Mouse (Mus musculus): ENCODE measurements around the gene Wasl. TPM values are rescaled to one million over a fixed set of nuclear protein-coding genes. Genes with fewer than 3 reads are reported as not detected.
A peak's percentile ranks its signal among the peaks of the same experiment; 100 is the strongest.

The Wasl gene
- 9.5 and 17.6 TPM in 2 replicates for total RNA-seq (2017)

GRCm38 (mm10) chr6:24664867-24665458, at the start of gene Wasl:
Gene Wasl, minus strand, starts transcription at chr6:24665009.
- peak; percentile 92 to 93 for ATAC-seq (replicated peaks in 1 of 2; ENCODE audit: insufficient read depth in 1 of 2, low FRiP score in 2 of 2, low TSS enrichment in 1 of 2, low read depth in 1 of 2, poor library complexity in 2 of 2, severe bottlenecking in 2 of 2)

- ATAC-seq (replicated peaks in 1 of 2; ENCODE audit: insufficient read depth in 1 of 2, low FRiP score in 2 of 2, low TSS enrichment in 1 of 2, low read depth in 1 of 2, poor library complexity in 2 of 2, severe bottlenecking in 2 of 2): no peak
Measured at GRCm38 (mm10) chr6:24707499-24707898, 42.7 kb upstream of the Wasl start.

DNA sequence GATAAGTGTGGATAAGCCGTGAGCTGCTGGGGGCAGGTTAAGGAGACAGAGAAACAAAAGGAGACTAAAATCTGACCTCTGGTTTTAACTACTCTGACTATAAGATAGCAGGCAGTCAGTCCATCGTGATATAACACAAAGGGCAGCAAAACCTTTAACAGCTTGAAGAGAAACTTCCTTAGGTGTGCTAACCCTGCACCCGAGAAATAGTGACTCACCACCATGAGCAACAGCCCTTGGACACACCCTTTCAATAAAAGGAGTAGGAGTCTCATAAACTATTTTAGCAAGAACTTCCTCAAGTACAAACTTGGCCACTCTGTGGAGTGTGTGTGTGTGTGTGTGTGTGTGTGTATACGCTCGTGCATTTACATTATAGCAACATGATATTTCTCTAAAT, 42.3 kb upstream of the Wasl start:
- ATAC-seq (replicated peaks in 1 of 2; ENCODE audit: insufficient read depth in 1 of 2, low FRiP score in 2 of 2, low TSS enrichment in 1 of 2, low read depth in 1 of 2, poor library complexity in 2 of 2, severe bottlenecking in 2 of 2): no peak

DNA sequence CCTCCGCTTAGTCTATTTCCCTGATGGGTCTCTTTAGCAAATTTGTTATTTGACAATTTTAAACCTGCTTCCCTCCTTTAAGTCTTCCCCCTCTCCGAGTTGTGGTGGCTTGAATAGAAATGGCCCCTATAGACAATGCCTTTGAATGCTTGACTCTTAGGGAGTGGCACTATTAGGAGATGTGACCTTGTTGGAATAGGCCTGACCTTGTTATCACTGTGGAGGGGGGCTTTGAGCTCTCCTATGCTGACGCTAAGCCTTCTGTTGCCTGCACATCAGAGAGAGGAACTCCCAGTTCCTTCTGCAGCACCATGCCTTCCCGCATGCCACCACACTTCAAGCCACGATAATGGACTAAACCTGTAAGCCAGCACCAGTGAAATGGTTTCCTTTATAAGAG, 32.4 kb upstream of the Wasl start:
- no peak for ATAC-seq (replicated peaks in 1 of 2; ENCODE audit: insufficient read depth in 1 of 2, low FRiP score in 2 of 2, low TSS enrichment in 1 of 2, low read depth in 1 of 2, poor library complexity in 2 of 2, severe bottlenecking in 2 of 2)

- no peak for ATAC-seq (replicated peaks in 1 of 2; ENCODE audit: insufficient read depth in 1 of 2, low FRiP score in 2 of 2, low TSS enrichment in 1 of 2, low read depth in 1 of 2, poor library complexity in 2 of 2, severe bottlenecking in 2 of 2)
Measured at GRCm38 (mm10) chr6:24696117-24696516, 31.3 kb upstream of the Wasl start.

- ATAC-seq (replicated peaks in 1 of 2; ENCODE audit: insufficient read depth in 1 of 2, low FRiP score in 2 of 2, low TSS enrichment in 1 of 2, low read depth in 1 of 2, poor library complexity in 2 of 2, severe bottlenecking in 2 of 2): no peak
Measured at GRCm38 (mm10) chr6:24694455-24695410, 29.9 kb upstream of the Wasl start.

- no peak for ATAC-seq (replicated peaks in 1 of 2; ENCODE audit: insufficient read depth in 1 of 2, low FRiP score in 2 of 2, low TSS enrichment in 1 of 2, low read depth in 1 of 2, poor library complexity in 2 of 2, severe bottlenecking in 2 of 2)
Measured at GRCm38 (mm10) chr6:24687871-24688270, 23.1 kb upstream of the Wasl start.

DNA sequence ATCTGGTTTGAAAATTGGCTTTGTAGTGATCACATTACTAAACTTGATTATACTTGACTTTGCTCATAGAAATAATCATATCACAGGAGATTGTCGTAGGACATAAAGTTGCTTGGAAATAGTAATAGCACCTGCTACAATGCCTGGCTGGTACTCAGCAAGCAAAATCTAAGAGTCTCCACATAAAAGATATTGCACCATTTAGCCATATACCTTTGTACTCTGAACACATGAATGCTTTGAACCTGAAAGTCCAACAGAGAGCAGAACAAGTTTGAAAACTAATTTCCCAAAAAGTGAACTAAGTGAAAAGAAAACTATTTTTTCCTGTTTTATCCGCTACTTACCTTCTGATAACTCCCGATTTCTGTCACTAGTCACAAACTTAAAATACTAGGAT, 18.3 kb upstream of the Wasl start:
- no peak for ATAC-seq (replicated peaks in 1 of 2; ENCODE audit: insufficient read depth in 1 of 2, low FRiP score in 2 of 2, low TSS enrichment in 1 of 2, low read depth in 1 of 2, poor library complexity in 2 of 2, severe bottlenecking in 2 of 2)

DNA sequence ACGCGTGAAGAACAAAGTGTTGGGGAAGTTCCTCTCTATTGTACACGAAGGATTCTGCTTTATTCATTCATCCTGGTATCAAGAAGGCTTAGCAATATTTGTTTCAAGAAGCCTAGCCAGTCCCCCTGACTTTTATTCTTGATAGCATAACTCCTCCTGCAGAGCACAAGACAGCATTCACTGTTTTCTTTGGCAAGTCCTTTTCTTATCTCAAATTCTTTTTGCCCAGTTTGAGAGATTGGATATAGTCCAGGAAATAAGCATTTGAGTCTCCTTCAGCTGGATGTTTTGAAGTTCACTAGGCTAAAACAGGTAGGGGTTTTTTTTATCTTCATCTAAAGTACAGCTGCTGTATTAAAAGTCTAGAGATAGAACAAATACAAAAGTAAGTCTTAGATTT, 3.0 kb upstream of the Wasl start:
- ATAC-seq (replicated peaks in 1 of 2; ENCODE audit: insufficient read depth in 1 of 2, low FRiP score in 2 of 2, low TSS enrichment in 1 of 2, low read depth in 1 of 2, poor library complexity in 2 of 2, severe bottlenecking in 2 of 2): no peak

DNA sequence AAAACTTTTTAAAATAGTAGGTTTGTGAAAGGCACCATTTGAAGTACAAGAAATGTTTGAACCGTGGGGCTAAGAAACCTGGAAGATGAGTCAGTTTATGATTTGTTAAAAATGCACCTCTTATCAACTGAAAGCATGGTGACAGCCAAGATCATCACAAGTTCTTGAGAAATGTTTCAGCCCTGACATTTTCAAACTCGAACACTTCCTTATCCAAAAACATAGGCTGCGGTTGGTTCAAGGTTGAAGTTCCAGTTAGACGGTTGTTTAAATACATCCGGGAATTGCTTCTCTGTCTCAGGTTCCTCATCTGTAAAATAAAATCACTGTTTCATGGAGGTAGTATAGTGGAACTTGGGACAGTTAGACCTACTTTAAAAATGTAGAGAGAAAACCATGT, 1.4 kb upstream of the Wasl start:
- ATAC-seq (replicated peaks in 1 of 2; ENCODE audit: insufficient read depth in 1 of 2, low FRiP score in 2 of 2, low TSS enrichment in 1 of 2, low read depth in 1 of 2, poor library complexity in 2 of 2, severe bottlenecking in 2 of 2): no peak

DNA sequence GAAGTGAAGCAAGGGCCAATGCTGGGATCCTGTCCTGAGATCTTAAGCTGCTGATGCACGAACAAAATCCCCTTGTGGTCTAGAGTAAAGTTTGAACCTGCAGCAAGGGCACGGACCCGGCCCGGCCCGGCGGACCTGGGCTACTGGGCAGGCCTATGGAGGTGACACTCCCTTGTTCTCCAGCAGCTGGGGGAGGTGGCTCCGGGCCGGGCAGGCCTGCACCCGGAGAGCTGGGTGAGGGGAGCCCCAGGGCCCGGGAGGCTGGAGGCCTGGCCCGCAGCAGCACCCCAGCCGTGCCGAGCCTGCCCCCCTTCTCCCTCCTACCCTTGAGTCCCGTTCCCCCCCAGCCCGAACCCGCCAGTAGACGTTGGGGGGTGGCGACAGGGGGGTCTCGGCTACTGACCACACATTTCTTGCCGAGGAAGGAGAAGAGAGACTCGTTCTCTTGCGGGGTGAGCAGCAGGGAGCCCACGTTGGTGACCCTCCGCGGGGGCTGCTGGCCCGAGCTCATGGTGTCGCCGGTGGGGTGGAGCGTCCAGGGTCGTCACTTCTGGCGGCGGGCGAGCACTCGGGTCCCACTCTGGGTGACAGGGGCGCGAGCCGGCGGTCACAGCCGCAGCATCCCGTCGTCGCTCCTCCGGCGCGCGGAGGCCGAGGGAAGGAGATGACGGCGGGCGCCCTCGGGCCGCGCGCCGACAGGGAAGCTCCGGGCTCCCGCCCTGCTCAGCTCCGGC, 509 bp downstream of the Wasl start:
- ATAC-seq (replicated peaks in 1 of 2; ENCODE audit: insufficient read depth in 1 of 2, low FRiP score in 2 of 2, low TSS enrichment in 1 of 2, low read depth in 1 of 2, poor library complexity in 2 of 2, severe bottlenecking in 2 of 2): peak; percentile 20 to 38

DNA sequence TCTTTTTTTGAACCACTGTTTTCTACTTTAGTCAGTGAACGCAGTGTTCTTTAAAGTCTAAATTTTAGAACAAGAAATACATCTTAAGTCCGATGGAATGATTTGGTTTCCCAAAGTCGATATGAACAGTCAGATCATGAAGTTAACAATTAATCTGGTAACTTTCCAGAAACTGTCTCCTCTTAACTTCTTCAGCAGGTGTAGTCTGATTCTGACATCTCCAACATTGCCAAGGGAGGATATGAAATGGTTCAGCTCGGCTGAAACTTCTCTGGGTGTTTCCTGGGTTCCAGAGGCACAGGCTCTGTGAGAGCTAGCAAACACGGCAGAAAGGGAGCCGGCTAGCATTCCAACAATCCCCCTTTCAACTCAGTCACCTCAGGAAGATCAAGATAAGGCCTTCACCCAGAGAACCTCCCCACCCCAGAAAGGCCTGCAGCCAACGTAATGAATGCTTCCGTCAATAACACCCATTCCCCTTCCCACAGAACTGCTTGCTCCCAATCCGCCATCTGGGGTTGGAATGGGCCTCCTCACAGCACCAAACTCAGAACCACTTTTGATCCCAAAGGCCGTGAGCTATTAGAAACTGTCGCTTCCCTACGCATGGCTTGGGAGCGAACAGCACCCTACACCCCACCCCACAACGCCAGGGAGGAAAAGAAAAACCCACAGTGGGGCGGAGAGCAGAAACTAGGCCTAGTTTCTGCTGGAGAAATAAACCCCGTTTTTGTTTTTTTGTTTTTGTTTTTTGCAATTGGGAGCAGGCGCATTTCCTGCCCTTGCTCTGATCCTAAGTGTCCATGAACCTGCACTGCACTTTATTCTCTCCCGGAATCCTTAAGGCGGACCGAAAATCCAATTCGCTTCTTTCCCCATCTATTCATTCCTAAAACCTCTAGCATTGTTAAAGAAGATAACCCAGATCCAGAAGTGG, 1.3 kb downstream of the Wasl start:
- ATAC-seq (replicated peaks in 1 of 2; ENCODE audit: insufficient read depth in 1 of 2, low FRiP score in 2 of 2, low TSS enrichment in 1 of 2, low read depth in 1 of 2, poor library complexity in 2 of 2, severe bottlenecking in 2 of 2): no peak

- ATAC-seq (replicated peaks in 1 of 2; ENCODE audit: insufficient read depth in 1 of 2, low FRiP score in 2 of 2, low TSS enrichment in 1 of 2, low read depth in 1 of 2, poor library complexity in 2 of 2, severe bottlenecking in 2 of 2): no peak
Measured at GRCm38 (mm10) chr6:24662483-24662882, 2.3 kb downstream of the Wasl start.

GRCm38 (mm10) chr6:24661879-24662278, 2.9 kb downstream of the Wasl start:
- no peak for ATAC-seq (replicated peaks in 1 of 2; ENCODE audit: insufficient read depth in 1 of 2, low FRiP score in 2 of 2, low TSS enrichment in 1 of 2, low read depth in 1 of 2, poor library complexity in 2 of 2, severe bottlenecking in 2 of 2)

DNA sequence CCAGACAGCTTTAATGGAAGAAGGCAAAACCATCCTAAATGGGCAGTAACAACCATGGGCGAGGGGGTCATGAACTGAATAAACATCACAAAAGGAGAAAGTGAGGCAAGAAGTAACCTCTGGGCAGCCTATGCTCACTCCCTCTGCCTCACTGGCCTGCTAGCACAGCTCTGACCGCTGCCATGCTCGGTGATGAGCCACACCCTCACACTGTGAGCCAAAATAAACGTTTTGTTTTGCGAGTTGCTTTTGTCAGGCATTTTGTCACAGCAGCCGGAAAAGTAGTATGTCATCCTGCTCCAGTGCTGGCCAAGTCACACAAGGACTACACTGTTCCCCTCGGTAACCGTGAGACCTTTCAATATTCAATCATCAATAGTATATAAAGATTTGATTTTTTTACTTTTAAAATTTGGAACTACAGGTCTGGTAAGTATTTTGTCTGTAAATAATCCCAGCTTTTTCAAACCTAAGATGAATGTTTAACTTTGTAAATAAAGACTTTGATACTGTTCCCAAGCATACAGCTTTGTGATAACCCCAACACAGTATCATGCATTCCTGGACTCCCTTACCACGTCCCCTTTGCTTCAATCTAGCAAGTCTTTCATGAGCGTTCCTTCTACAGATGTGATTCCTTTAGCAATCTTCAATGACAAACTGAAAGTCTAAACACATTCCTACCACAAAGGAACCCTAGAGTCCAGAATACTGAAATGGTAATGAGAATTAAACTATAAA, 7.0 kb downstream of the Wasl start:
- ATAC-seq (replicated peaks in 1 of 2; ENCODE audit: insufficient read depth in 1 of 2, low FRiP score in 2 of 2, low TSS enrichment in 1 of 2, low read depth in 1 of 2, poor library complexity in 2 of 2, severe bottlenecking in 2 of 2): no peak

DNA sequence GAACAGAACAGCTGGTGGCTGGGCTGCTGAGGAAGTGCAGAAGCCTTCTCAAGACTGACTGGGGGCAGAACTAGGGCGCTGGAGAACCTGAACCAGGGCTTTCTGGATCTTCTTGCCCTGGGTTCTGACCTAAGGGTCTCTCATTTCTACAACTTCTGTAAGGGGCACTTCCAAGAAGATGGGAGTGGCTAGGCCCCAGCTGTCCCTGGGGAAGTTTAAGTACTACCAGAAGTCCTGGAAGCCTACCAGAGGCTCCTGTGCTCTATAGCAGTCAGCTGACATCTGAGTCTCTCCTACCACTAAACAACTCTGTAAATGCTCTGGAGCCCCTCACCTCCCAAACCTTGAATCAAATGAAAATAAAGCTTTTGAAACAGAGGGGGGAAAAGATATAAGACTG, 8.7 kb downstream of the Wasl start:
- peak; percentile 46 to 48; a peak in 3 of 4 replicates for ATAC-seq (replicated peaks in 1 of 2; ENCODE audit: insufficient read depth in 1 of 2, low FRiP score in 2 of 2, low TSS enrichment in 1 of 2, low read depth in 1 of 2, poor library complexity in 2 of 2, severe bottlenecking in 2 of 2)
